Mouse (Mus musculus): ENCODE results near the gene Msantd3.

- TF ChIP-seq MAFK (IDR thresholded peaks at IDR 0.05; ENCODE audit: insufficient read depth, low read depth, low read length) (no peak), HCFC1 (IDR thresholded peaks at IDR 0.05; ENCODE audit: borderline replicate concordance, insufficient read depth, low read length) (no peak)
Measured at GRCm38 (mm10) chr4:48552486-48553064, 12.8 kb downstream of the Msantd3 start.
